Mouse (Mus musculus): ENCODE data around the gene Fryl. TPM values are rescaled to one million over a fixed set of nuclear protein-coding genes. Genes with fewer than 3 reads are reported as not detected.
A peak's percentile ranks its signal among the peaks of the same experiment; 100 is the strongest.

The Fryl gene
- total RNA-seq, 2 experiments from 2014 or later: 45.9 to 50.9 TPM

- intact Hi-C loops (cut with DNase I): loop anchor here (5.0 kb wide), 4 partner anchors 59 to 159 kb away; partner anchors contain the start of genes Fryl and Ociad1
- no peak for DNase-seq
Measured at GRCm38 (mm10) chr5:73132998-73133832, 123.2 kb downstream of the Fryl start.

DNA sequence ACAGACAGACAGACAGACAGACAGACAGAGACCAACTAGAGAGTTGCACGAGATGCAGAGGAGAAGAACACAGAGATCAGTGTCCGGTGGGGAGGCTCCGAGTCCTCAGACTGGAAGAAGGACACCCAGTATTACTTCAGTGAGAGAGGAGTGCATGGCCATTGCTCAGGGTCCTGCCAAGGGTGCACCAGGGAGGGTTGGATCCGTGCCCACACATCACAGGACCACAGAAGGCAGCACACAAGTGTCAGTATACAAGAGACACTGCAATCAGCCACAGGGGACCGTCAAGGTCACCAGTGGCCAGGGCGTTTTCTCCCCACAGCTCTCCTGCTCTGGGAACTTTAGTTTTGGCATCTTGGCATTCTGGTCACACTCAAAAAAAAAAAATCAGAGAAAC lies 125.4 kb downstream of the Fryl start:
- intact Hi-C loops (cut with DNase I): loop anchor here (5.0 kb wide), 4 partner anchors 61 to 161 kb away; partner anchors contain the start of genes Fryl and Ociad1
- DNase-seq: peak; percentile 51 to 58

- intact Hi-C loops (cut with DNase I): loop anchor here (5.0 kb wide), 4 partner anchors 62 to 162 kb away; partner anchors contain the start of genes Fryl and Ociad1
- DNase-seq: no peak
Measured at GRCm38 (mm10) chr5:73129871-73130270, 126.5 kb downstream of the Fryl start.

DNA sequence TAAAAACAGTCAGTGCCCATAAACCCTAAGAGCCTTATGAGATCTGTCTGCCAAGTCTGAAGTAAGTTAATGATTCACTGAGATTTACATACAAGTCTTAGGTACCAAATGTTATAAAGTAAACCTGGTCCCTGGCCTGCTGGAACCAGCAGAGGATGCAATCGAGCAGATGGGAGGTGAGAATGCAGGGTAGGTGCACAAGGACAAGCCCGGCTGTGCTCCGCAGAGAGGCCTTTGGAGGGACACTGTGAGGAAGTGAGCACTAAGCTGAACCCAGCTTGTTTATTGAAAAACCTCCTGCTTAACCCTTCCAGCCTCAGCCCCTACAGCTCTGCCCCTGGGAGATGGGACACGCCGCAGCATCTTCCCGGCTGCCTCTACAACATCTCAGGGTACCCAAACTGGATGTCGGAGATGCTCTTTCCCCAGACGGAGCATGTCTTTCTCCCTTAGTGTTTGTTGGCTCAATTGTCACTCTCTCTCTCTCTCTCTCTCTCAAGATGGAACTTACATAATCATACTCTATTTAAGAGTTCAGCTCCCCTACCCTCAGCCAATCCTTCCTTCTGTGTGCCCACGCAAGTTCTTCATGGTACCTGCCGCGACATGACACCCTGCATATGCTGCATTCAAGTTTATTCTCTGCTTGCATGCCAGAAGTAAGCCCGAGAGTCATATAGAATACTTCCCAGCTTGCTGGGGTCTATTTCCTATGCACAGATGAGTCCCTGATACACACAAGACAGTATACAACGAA lies 136.3 kb downstream of the Fryl start:
- intact Hi-C loops (cut with DNase I): loop anchor here (5.0 kb wide), 1 partner anchor 262 kb away; no protein-coding TSS in a partner anchor
- no peak for DNase-seq

DNA sequence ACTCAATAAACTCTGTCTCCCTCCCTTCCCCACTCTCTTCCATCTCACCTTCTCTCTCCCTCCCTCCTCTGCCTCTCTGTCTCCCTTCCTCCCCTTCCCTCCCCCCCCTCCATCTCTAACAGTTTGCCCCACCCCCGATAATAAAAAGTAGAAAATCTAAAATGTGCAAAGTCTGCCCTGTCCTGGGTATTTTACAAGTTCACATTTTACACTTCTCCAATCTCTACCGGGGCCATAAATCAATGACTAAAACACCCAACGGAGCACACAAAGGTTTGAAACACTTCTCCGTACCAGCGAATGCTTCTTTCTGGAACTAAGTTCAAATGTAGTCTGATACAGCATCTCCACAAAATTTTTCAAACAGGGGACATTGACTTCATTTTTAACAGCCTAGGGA lies 136.9 kb downstream of the Fryl start:
- intact Hi-C loops (cut with DNase I): loop anchor here (5.0 kb wide), 1 partner anchor 263 kb away; no protein-coding TSS in a partner anchor
- no peak for DNase-seq

DNA sequence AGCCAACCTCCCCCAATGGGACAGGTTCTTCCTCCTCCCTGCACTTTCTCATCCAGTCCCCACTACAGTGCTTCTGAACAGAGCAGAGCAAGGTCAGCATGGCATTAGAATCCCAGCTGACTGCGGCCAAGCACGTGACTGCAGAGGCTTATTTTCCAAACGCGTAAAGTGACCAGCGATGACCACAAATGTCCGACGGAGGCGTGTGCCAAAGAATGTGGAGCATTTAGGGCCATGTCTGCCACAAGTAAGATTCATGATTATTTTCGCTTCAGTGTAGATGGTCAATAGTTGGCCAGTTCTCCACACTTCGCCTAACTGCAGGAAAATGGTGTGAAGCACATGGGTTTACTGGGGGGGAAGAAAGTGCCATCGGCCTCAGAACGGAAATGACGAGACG lies 137.6 kb downstream of the Fryl start:
- no peak for DNase-seq
- intact Hi-C loops (cut with DNase I): loop anchor here (5.0 kb wide), 1 partner anchor 264 kb away; no protein-coding TSS in a partner anchor

GRCm38 (mm10) chr5:73114878-73115277 lies 141.5 kb downstream of the Fryl start:
- DNase-seq: peak in 1 of 2 experiments; percentile 10
- intact Hi-C loops (cut with DNase I): loop anchor here (5.0 kb wide), 1 partner anchor 267 kb away; no protein-coding TSS in a partner anchor

- intact Hi-C loops (cut with DNase I): no loop called here
- DNase-seq: no peak
Measured at GRCm38 (mm10) chr5:73112331-73112730, 144.1 kb downstream of the Fryl start.

- DNase-seq: no peak
- intact Hi-C loops (cut with DNase I): no loop called here
Measured at GRCm38 (mm10) chr5:73103657-73104056, 152.8 kb downstream of the Fryl start.

- intact Hi-C loops (cut with DNase I): no loop called here
Measured at GRCm38 (mm10) chr5:73102342-73102989, 154.0 kb downstream of the Fryl start.

DNA sequence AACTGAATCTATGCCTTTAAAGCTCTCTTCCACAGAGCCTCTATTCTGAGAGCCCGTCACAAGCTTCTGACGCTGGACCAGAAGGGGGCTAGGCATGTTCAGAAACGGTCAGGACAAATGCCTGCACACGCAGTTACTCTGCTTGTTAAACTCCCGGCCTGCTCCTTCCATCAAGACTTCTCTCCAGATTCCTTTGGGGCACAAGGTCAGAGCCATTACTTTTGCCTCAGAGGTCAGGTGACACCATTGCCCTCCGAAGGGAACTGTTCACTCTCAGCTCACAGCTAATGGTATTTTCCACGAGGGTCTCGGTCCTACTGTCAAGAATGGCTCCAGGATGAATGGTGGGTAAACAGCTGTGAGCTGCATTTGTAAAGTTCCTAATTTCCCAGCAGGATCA lies 164.2 kb downstream of the Fryl start:
- no peak for DNase-seq
- intact Hi-C loops (cut with DNase I): no loop called here

More at GRCm38 (mm10) chr5:73102342-73102989, 154.0 kb downstream of the Fryl start:
- DNase-seq: no peak

- intact Hi-C loops (cut with DNase I): no loop called here
- no peak for DNase-seq
Measured at GRCm38 (mm10) chr5:73089158-73089557, 167.3 kb downstream of the Fryl start.

GRCm38 (mm10) chr5:73081496-73081895 lies 174.9 kb downstream of the Fryl start:
- DNase-seq: no peak
- intact Hi-C loops (cut with DNase I): no loop called here

DNA sequence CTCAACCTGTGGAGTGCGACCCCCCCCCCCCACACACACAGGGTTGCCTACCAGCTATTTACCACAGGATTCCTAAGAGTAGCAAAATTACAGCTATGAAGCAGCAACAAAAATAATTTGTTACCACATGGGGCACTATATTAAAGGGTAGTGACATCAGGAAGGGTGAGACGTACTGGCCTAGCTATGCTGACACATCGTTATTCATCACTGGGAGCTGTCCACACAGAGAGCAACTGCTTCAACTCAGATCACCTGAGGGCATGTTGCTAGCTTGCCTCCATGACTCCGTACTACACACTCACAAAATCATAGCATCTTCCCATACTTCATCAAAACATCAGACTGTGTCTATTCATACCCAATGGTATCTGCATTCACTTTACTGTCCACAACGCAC lies 176.6 kb downstream of the Fryl start:
- intact Hi-C loops (cut with DNase I): loop anchor here (10.0 kb wide), 1 partner anchor 185 kb away; no protein-coding TSS in a partner anchor
- no peak for DNase-seq

- intact Hi-C loops (cut with DNase I): loop anchor here (10.0 kb wide), 1 partner anchor 177 kb away; no protein-coding TSS in a partner anchor
- peak; percentile 81 to 88 for DNase-seq
Measured at GRCm38 (mm10) chr5:73071319-73071718, 185.1 kb downstream of the Fryl start.

DNA sequence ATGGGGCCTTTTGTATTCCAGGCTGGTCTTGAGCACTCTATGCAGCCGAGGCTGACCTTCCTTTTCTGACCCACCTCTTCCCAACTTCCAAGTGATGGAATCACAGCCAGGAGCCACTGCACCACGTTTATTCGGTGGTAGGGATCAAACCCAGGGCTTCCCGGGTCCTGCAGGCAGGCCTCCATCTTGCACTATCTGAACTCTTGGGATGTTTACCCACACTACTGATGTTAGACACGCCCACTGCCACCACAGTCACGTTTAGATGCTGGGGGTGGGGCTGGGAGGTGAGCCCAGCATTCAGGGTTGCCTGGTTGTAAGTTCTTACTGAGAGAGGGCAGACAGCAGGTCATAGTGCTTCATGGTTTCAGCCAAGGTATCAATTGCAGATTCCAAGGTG lies 189.5 kb downstream of the Fryl start:
- no peak for DNase-seq
- intact Hi-C loops (cut with DNase I): no loop called here

DNA sequence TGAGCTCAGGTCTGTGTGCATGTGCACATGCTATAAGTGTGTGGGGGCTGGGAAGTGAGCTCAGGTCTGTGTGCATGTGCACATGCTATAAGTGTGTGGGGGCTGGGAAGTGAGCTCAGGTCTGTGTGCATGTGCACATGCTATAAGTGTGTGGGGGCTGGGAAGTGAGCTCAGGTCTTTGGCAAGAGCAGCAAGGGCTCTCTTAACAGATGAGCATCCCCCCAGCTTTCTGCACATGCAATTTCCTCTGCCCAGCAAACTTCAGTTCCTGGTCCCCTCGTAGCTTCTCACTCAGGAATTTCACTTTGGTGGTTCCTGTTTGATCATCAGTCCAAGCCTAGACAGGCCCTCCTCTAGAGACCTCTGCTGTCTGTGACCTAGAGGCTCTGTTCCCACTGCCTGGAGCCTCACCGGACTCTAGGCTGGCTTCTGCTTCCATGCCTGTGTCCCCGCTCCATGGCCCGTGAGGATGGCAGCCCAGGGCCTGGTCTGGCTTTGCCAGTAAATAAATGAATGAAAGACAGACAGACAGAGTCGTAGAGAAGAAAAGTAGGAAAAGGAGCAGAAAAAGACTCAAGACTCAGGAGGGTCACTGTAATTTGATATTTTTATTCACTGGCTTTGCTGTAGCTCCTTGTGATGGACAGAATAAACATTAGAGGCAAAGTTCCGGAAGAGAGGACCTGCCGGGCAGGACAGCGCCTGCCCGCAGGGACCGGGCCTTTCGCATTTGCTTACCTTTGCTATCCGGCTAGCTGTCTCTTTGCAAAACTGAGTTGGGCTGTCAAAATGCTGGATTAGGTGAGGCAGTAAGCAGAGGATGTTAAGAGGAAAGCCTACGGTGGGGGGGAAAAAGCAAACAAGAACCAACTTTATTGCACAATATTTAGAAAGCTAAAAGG lies 192.4 kb downstream of the Fryl start:
- DNase-seq: no peak
- intact Hi-C loops (cut with DNase I): no loop called here

- intact Hi-C loops (cut with DNase I): no loop called here
- no peak for DNase-seq
Measured at GRCm38 (mm10) chr5:73061506-73062155, 194.8 kb downstream of the Fryl start.

GRCm38 (mm10) chr5:73056937-73057336 lies 199.5 kb downstream of the Fryl start:
- intact Hi-C loops (cut with DNase I): no loop called here

More at GRCm38 (mm10) chr5:73056937-73057336, 199.5 kb downstream of the Fryl start:
- DNase-seq: no peak

Measured in heart, postnatal 14 days (tissue).